Mouse (Mus musculus) thymus, adult 2 months (tissue): Measurements from ENCODE around the gene Bicral.

Experiments used
- CTCF ChIP-seq: fragments of 200-500 bp; IDR thresholded peaks from 2 replicates; pipeline ENCODE4 v1.5.1; 2012; ENCODE audit warnings: mild to moderate bottlenecking, control low read depth, low read length, moderate library complexity, borderline replicate concordance; ENCODE audit not compliant: control insufficient read depth, poor library complexity, insufficient read depth; ENCODE audit errors: extremely low read depth
- POLR2A ChIP-seq: fragments of 200-500 bp; IDR thresholded peaks from 2 replicates; pipeline ENCODE4 v1.6.1; 2012; ENCODE audit warnings: mild to moderate bottlenecking, low read length, control low read depth, moderate library complexity; ENCODE audit not compliant: control insufficient read depth, poor library complexity, insufficient read depth; ENCODE audit errors: extremely low read depth

- TF ChIP-seq CTCF (no peak), POLR2A (no peak)
Observed at GRCm38 (mm10) chr17:46776087-46776486, 82.2 kb downstream of the Bicral start.
